Mouse (Mus musculus): ENCODE measurements around the gene Cxcl3.

Gene Cxcl3

GRCm38 (mm10) chr5:90785659-90786588 is at the start of gene Cxcl3:
Gene Cxcl3, plus strand, starts transcription at chr5:90786103.
- DNase-seq (ENCODE audit: extremely low read depth, low read depth, low spot score): no peak

- no peak for DNase-seq (ENCODE audit: extremely low read depth, low read depth, low spot score)
These were observed 43.9 kb upstream of the Cxcl3 start for GRCm38 (mm10) chr5:90742029-90742428.

- no peak for DNase-seq (ENCODE audit: extremely low read depth, low read depth, low spot score)
These were observed 32.0 kb upstream of the Cxcl3 start for GRCm38 (mm10) chr5:90753934-90754333.

- DNase-seq (ENCODE audit: extremely low read depth, low read depth, low spot score): peak; percentile 28
These were observed 27.8 kb upstream of the Cxcl3 start for GRCm38 (mm10) chr5:90758020-90758605.

GRCm38 (mm10) chr5:90759077-90760065 is 26.5 kb upstream of the Cxcl3 start, which contains the start of gene Cxcl5:
Gene Cxcl5, plus strand, starts transcription at chr5:90759360.
- no peak for DNase-seq (ENCODE audit: extremely low read depth, low read depth, low spot score)

GRCm38 (mm10) chr5:90760303-90760702 is 25.6 kb upstream of the Cxcl3 start:
- DNase-seq (ENCODE audit: extremely low read depth, low read depth, low spot score): no peak

- no peak for DNase-seq (ENCODE audit: extremely low read depth, low read depth, low spot score)
These were observed 25.1 kb upstream of the Cxcl3 start for GRCm38 (mm10) chr5:90760844-90761243.

- no peak for DNase-seq (ENCODE audit: extremely low read depth, low read depth, low spot score)
These were observed 24.1 kb upstream of the Cxcl3 start for GRCm38 (mm10) chr5:90761834-90762233.

GRCm38 (mm10) chr5:90763912-90764665 is 21.8 kb upstream of the Cxcl3 start:
- DNase-seq (ENCODE audit: extremely low read depth, low read depth, low spot score): no peak

GRCm38 (mm10) chr5:90765821-90766606 is 19.9 kb upstream of the Cxcl3 start:
- DNase-seq (ENCODE audit: extremely low read depth, low read depth, low spot score): no peak

- DNase-seq (ENCODE audit: extremely low read depth, low read depth, low spot score): no peak
These were observed 17.7 kb upstream of the Cxcl3 start, which contains the start of gene Ppbp for GRCm38 (mm10) chr5:90768218-90768617. Gene Ppbp, plus strand, starts transcription at chr5:90768518.

GRCm38 (mm10) chr5:90771369-90771768 is 14.5 kb upstream of the Cxcl3 start:
- DNase-seq (ENCODE audit: extremely low read depth, low read depth, low spot score): no peak

GRCm38 (mm10) chr5:90771880-90772653 is 13.8 kb upstream of the Cxcl3 start, which contains the start of gene Pf4:
Gene Pf4, plus strand, starts transcription at chr5:90772435.
- DNase-seq (ENCODE audit: extremely low read depth, low read depth, low spot score): no peak

GRCm38 (mm10) chr5:90775562-90775961 is 10.3 kb upstream of the Cxcl3 start:
- DNase-seq (ENCODE audit: extremely low read depth, low read depth, low spot score): no peak

- DNase-seq (ENCODE audit: extremely low read depth, low read depth, low spot score): no peak
These were observed 8.3 kb upstream of the Cxcl3 start for GRCm38 (mm10) chr5:90777621-90778020.

GRCm38 (mm10) chr5:90778856-90779255 is 7.0 kb upstream of the Cxcl3 start:
- DNase-seq (ENCODE audit: extremely low read depth, low read depth, low spot score): no peak

GRCm38 (mm10) chr5:90783697-90784096 is 2.2 kb upstream of the Cxcl3 start:
- no peak for DNase-seq (ENCODE audit: extremely low read depth, low read depth, low spot score)

GRCm38 (mm10) chr5:90788114-90788513 is 2.2 kb downstream of the Cxcl3 start:
- DNase-seq (ENCODE audit: extremely low read depth, low read depth, low spot score): no peak

All from fat pad, adult 2 months (tissue).